Mouse (Mus musculus) megakaryocyte, embryonic 14.5 days (primary cell): ENCODE results near the gene Olfr559. TPM values are rescaled to one million over a fixed set of nuclear protein-coding genes. Genes with fewer than 3 reads are reported as not detected.

Source experiments
- H3K27me3 ChIP-seq: replicated peaks from 2 replicates; pipeline ENCODE3; 2012; ENCODE audit warnings: inconsistent platforms
- H3K36me3 ChIP-seq: replicated peaks from 2 replicates; pipeline ENCODE3; 2012; ENCODE audit warnings: low read length, inconsistent platforms, mixed read lengths
- H3K4me1 ChIP-seq: 2 replicates; pipeline ENCODE4 v1.6.1; 2012; ENCODE audit warnings: inconsistent platforms
- H3K4me3 ChIP-seq: replicated peaks from 2 replicates; pipeline ENCODE3; 2012; ENCODE audit warnings: moderate library complexity, mild to moderate bottlenecking, inconsistent platforms
- H3K9me3 ChIP-seq: 2 replicates; pipeline ENCODE4 v1.6.1; 2012; ENCODE audit warnings: inconsistent platforms
- FLI1 ChIP-seq: IDR thresholded peaks from 2 replicates; pipeline ENCODE4 v1.6.1; 2012; ENCODE audit warnings: low read length, inconsistent platforms, mixed read lengths
- GATA1 ChIP-seq: IDR thresholded peaks from 3 replicates; pipeline ENCODE4 v1.6.1; 2012; ENCODE audit warnings: mixed read lengths, low read length, inconsistent platforms, borderline replicate concordance
- polyA plus RNA-seq: library from polyadenylated mRNA; stranded (reverse); fragments of >175 nt; gene quantifications from 2 replicates; pipeline ENCODE4 v1.2.3, GENCODE M21; 2012; ENCODE audit warnings: low replicate concordance; ENCODE audit not compliant: insufficient read depth

Gene Olfr559
- polyA plus RNA-seq, 1 experiment = not detected

DNA sequence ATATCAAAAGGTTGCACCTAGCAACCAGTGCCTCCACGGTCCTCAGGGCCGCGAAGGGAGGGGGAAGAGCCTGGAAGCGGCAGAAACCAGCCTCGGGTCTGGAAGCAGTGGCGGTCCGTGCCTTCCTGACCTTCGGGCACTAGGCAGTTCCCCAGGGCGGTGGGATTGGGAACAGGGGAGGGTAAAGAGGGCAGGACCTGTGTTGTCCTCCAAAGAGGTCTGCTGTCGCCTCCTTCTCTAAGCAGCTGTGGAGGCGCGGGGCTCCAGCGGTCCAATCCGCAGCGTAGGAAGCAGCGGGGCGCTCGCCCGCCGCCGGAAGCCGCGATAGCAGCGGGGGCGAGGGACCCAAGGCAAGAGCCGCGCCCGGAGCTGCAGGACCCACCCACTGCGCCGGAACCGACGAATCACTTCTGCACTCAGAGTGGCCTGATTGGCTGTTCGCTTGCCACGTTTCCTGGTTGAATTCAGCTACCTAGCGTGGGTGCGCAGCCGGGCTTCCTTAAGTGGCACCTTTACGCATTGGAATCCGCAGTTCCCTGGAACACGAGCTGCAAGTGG lies 40.3 kb downstream of the Olfr559 start, which contains the start of gene Trim68:
Gene Trim68, minus strand, starts transcription at position 384 of the 558 bp plus-strand sequence.
- Histone ChIP-seq H3K9me3 (no peaks in the 10 kb centered on the region), H3K36me3 (peaks cover 18% of the 10 kb centered on the region), H3K27me3 (no peaks in the 10 kb centered on the region), H3K4me1 (peaks cover 13% of the 10 kb centered on the region), H3K4me3 (peak within 1 kb of the TSS; percentile 93)
- TF ChIP-seq FLI1 (no peak), GATA1 (no peak)

DNA sequence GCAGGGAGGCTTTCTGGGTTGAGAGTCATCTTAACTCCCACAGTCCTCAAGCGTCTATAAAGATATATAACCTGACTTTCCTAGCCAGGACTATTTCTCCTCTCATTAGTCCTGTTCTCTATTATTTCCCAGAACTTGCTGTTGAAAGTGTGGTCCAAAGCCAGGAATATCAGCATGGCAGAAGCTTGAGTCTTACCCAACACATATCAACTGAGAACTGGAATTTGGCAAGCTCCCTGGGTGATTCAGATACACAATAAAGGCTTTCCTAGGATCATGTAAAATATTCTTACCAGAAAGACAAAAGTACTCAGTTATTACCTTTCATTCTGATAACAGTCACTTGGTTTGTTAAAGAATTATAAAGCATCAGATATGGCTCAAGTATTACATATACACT lies 45.4 kb downstream of the Olfr559 start:
- no peaks in the 10 kb centered on the region for H3K27me3 ChIP-seq
- no peak for TF ChIP-seq FLI1
- no peak for TF ChIP-seq GATA1
- peaks cover 7% of the 10 kb centered on the region for H3K4me1 ChIP-seq
- no peaks in the 10 kb centered on the region for H3K9me3 ChIP-seq
- peaks cover 48% of the 10 kb centered on the region for H3K36me3 ChIP-seq
- H3K4me3 ChIP-seq = no peak overlapping the region

DNA sequence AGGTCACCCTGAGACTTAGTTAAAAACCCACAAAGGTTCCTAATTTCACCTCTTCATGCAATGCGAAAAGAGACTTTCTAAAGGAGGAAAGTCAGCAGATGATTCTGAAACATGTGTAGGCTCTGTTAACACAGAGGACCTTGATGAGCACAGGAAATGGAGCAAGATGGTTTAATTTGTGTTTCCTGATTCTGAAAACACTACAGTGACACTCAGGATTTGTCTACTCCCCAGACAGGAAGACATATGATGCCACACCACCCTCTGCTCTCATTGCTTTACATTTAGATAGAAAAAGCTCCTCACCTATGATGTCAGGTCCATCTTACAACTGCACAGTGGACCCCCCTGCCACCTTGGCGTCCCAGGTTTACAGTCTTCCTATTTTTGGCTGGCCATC lies 51.1 kb downstream of the Olfr559 start:
- Histone ChIP-seq H3K36me3 (peaks cover 24% of the 10 kb centered on the region), H3K4me3 (no peak overlapping the region), H3K27me3 (no peaks in the 10 kb centered on the region), H3K4me1 (peaks cover 10% of the 10 kb centered on the region), H3K9me3 (no peaks in the 10 kb centered on the region)
- TF ChIP-seq FLI1 = no peak
- TF ChIP-seq GATA1 = no peak

Other genes starting within 250 kb of the Olfr559 start
- gene Olfr543, start 245.8 kb downstream of the Olfr559 start, polyA plus RNA-seq = not detected in 2 replicates
- gene Olfr544, start 239.2 kb downstream of the Olfr559 start, polyA plus RNA-seq = not detected in 2 replicates
- gene Olfr545, start 227.9 kb downstream of the Olfr559 start, polyA plus RNA-seq = not detected in 2 replicates
- not detected in 2 replicates for gene Olfr547, start 192.7 kb downstream of the Olfr559 start, polyA plus RNA-seq
- not detected in 2 replicates for gene Olfr548-ps1, start 186.6 kb downstream of the Olfr559 start, polyA plus RNA-seq
- gene Olfr549, start 177.6 kb downstream of the Olfr559 start, polyA plus RNA-seq = not detected in 2 replicates
- gene Trim21, start 162.0 kb downstream of the Olfr559 start, polyA plus RNA-seq = 0.60 and 3.0 TPM in 2 replicates
- not detected in 2 replicates for gene Olfr550, start 156.0 kb downstream of the Olfr559 start, polyA plus RNA-seq
- gene Olfr551, start 135.6 kb downstream of the Olfr559 start, polyA plus RNA-seq = not detected in 2 replicates
- gene Olfr552, start 129.7 kb downstream of the Olfr559 start, polyA plus RNA-seq = 0.06 and 3.2 TPM in 2 replicates
- not detected in 2 replicates for gene Olfr553, start 109.3 kb downstream of the Olfr559 start, polyA plus RNA-seq
- not detected in 2 replicates for gene Olfr554, start 89.1 kb downstream of the Olfr559 start, polyA plus RNA-seq
- not detected in 2 replicates for gene Olfr555, start 68.7 kb downstream of the Olfr559 start, polyA plus RNA-seq
- not detected in 2 replicates for gene Olfr556, start 62.6 kb downstream of the Olfr559 start, polyA plus RNA-seq
- gene Trim68, start 40.2 kb downstream of the Olfr559 start, polyA plus RNA-seq = 0.73 and 1.0 TPM in 2 replicates
- not detected in 2 replicates for gene Olfr557, start 31.6 kb downstream of the Olfr559 start, polyA plus RNA-seq
- not detected in 2 replicates for gene Olfr558, start 25.3 kb downstream of the Olfr559 start, polyA plus RNA-seq
- not detected in 2 replicates for gene Olfr33, start 8.4 kb downstream of the Olfr559 start, polyA plus RNA-seq
- 0.17 TPM in 1 of 2 replicates, not detected in the other for gene Olfr560, start 31.9 kb upstream of the Olfr559 start, polyA plus RNA-seq
- gene Olfr78, start 32.0 kb upstream of the Olfr559 start, polyA plus RNA-seq = not detected in 2 replicates
- gene Olfr561, start 43.7 kb upstream of the Olfr559 start, polyA plus RNA-seq = not detected in 2 replicates
- gene Olfr564, start 76.0 kb upstream of the Olfr559 start, polyA plus RNA-seq = not detected in 2 replicates
- not detected in 2 replicates for gene Olfr566, start 131.3 kb upstream of the Olfr559 start, polyA plus RNA-seq
- not detected in 2 replicates for gene Olfr568, start 149.6 kb upstream of the Olfr559 start, polyA plus RNA-seq
- gene Olfr569, start 163.4 kb upstream of the Olfr559 start, polyA plus RNA-seq = not detected in 2 replicates
- gene Olfr570, start 167.1 kb upstream of the Olfr559 start, polyA plus RNA-seq = not detected in 2 replicates
- not detected in 2 replicates for gene Olfr571, start 190.0 kb upstream of the Olfr559 start, polyA plus RNA-seq
- not detected in 2 replicates for gene Olfr572, start 196.9 kb upstream of the Olfr559 start, polyA plus RNA-seq
- gene Olfr573-ps1, start 215.1 kb upstream of the Olfr559 start, polyA plus RNA-seq = not detected in 2 replicates
- gene Olfr574, start 221.0 kb upstream of the Olfr559 start, polyA plus RNA-seq = not detected in 2 replicates
- gene Olfr575, start 231.3 kb upstream of the Olfr559 start, polyA plus RNA-seq = not detected in 2 replicates
- not detected in 2 replicates for gene Olfr576, start 235.2 kb upstream of the Olfr559 start, polyA plus RNA-seq
- not detected in 2 replicates for gene Olfr577, start 248.5 kb upstream of the Olfr559 start, polyA plus RNA-seq